Mouse (Mus musculus) neural tube, embryonic 11.5 days (tissue): Measurements from ENCODE around the gene Tekt5. TPM values are rescaled to one million over a fixed set of nuclear protein-coding genes. Genes with fewer than 3 reads are reported as not detected.

Experiments
- ATAC-seq: fragments of 200-750 bp; cut with Nextera tagmentation; 2 replicates; pipeline ENCODE4 v1.8.0; 2017; ENCODE audit warnings: moderate number of reproducible peaks, mild to moderate bottlenecking, moderate TSS enrichment, moderate library complexity; ENCODE audit not compliant: insufficient read depth, low FRiP score, low TSS enrichment
- DNase-seq: peaks from one replicate; pipeline ENCODE4 v3.0.0-alpha.2; 2015; ENCODE audit warnings: low spot score
- H3K27ac ChIP-seq: fragments of 300-500 bp; sonication (generic); 2 replicates; pipeline ENCODE4 v1.5.1; 2014; ENCODE audit warnings: low read depth, mild to moderate bottlenecking, low read length
- H3K27me3 ChIP-seq: fragments of 300-500 bp; sonication (generic); 2 replicates; pipeline ENCODE4 v1.6.1; 2014; ENCODE audit warnings: mild to moderate bottlenecking, low read length, mixed read lengths; ENCODE audit not compliant: control insufficient read depth, insufficient read depth
- H3K36me3 ChIP-seq: fragments of 300-500 bp; sonication (generic); 2 replicates; pipeline ENCODE4 v1.6.1; 2014; ENCODE audit warnings: mild to moderate bottlenecking, low read length, moderate library complexity, mixed read lengths; ENCODE audit not compliant: control insufficient read depth, insufficient read depth
- H3K4me1 ChIP-seq: fragments of 300-500 bp; sonication (generic); 2 replicates; pipeline ENCODE4 v1.6.1; 2014; ENCODE audit warnings: low read length, mixed read lengths; ENCODE audit not compliant: control insufficient read depth, insufficient read depth
- H3K4me2 ChIP-seq: fragments of 300-500 bp; sonication (generic); 2 replicates; pipeline ENCODE4 v1.6.1; 2014; ENCODE audit warnings: low read depth, mild to moderate bottlenecking, moderate library complexity
- H3K4me3 ChIP-seq: fragments of 300-500 bp; sonication (generic); 2 replicates; pipeline ENCODE4 v1.5.1; 2014; ENCODE audit warnings: low read depth, low read length
- H3K9ac ChIP-seq: fragments of 300-500 bp; sonication (generic); 2 replicates; pipeline ENCODE4 v1.6.1; 2014; ENCODE audit warnings: mild to moderate bottlenecking, low read length
- H3K9me3 ChIP-seq: fragments of 300-500 bp; sonication (generic); 2 replicates; pipeline ENCODE4 v1.6.1; 2016; ENCODE audit warnings: low read length; ENCODE audit not compliant: control insufficient read depth
- WGBS: fragments of 180-500 bp; shearing (Covaris S2); extraction: QIAGEN DNeasy Blood & Tissue Kit; methylation state at CpG from one replicate; pipeline ENCODE4 v1.1.7; 2014; 5-methylcytosine and 5-hydroxymethylcytosine counted together
- polyA plus RNA-seq: library from polyadenylated mRNA; unstranded; fragments of >200 nt; fragmentation: Nextera tagmentation; extraction: Ambion mirVana; gene quantifications from 2 replicates; pipeline ENCODE4 v1.2.1, GENCODE M21; 2014

Gene Tekt5
- polyA plus RNA-seq, 1 experiment from 2014 or later, result 0.17 TPM

- H3K4me2 ChIP-seq, result no peak overlapping the region
Observed at GRCm38 (mm10) chr16:10388634-10389365, 6.5 kb downstream of the Tekt5 start.

GRCm38 (mm10) chr16:10385261-10385660 lies 10.0 kb downstream of the Tekt5 start:
- Histone ChIP-seq H3K4me1 (no peaks in the 10 kb centered on the region), H3K9ac (no peak overlapping the region), H3K9me3 (no peaks in the 10 kb centered on the region), H3K4me3 (no peak overlapping the region), H3K36me3 (no peaks in the 10 kb centered on the region), H3K27ac (no peak overlapping the region), H3K27me3 (no peaks in the 10 kb centered on the region), H3K4me2 (no peak overlapping the region)
- ATAC-seq, result no peak
- 84% methylated on average over 12 of the region's 12 CpGs for WGBS
- no peak for DNase-seq

More at GRCm38 (mm10) chr16:10388634-10389365, 6.5 kb downstream of the Tekt5 start:
- H3K27me3 ChIP-seq, result no peaks in the 10 kb centered on the region
- DNase-seq, result no peak
- no peaks in the 10 kb centered on the region for H3K9me3 ChIP-seq
- WGBS, result 92% methylated on average over 6 of the region's 6 CpGs
- no peak overlapping the region for H3K9ac ChIP-seq
- no peak for ATAC-seq
- no peak overlapping the region for H3K27ac ChIP-seq
- no peak overlapping the region for H3K4me3 ChIP-seq
- no peaks in the 10 kb centered on the region for H3K36me3 ChIP-seq
- H3K4me1 ChIP-seq, result no peaks in the 10 kb centered on the region

- DNase-seq, result no peak
- H3K27me3 ChIP-seq, result no peaks in the 10 kb centered on the region
- no peaks in the 10 kb centered on the region for H3K4me1 ChIP-seq
- H3K4me2 ChIP-seq, result no peak overlapping the region
- ATAC-seq, result no peak
- H3K9ac ChIP-seq, result no peak overlapping the region
- H3K36me3 ChIP-seq, result no peaks in the 10 kb centered on the region
- H3K9me3 ChIP-seq, result no peaks in the 10 kb centered on the region
- 69% methylated on average over 3 of the region's 3 CpGs for WGBS
- H3K4me3 ChIP-seq, result no peak overlapping the region
- no peak overlapping the region for H3K27ac ChIP-seq
Observed at GRCm38 (mm10) chr16:10384544-10384943, 10.7 kb downstream of the Tekt5 start.

GRCm38 (mm10) chr16:10384060-10384497 lies 11.2 kb downstream of the Tekt5 start:
- H3K9me3 ChIP-seq, result no peaks in the 10 kb centered on the region
- DNase-seq (no peak), ATAC-seq (no peak)
- H3K9ac ChIP-seq, result no peak overlapping the region
- WGBS, result 37% methylated on average over 8 of the region's 8 CpGs
- H3K27ac ChIP-seq, result no peak overlapping the region
- no peak overlapping the region for H3K4me3 ChIP-seq
- H3K4me2 ChIP-seq, result peak overlapping the region; percentile 24; the same call in 1 of the 2 replicates
- H3K27me3 ChIP-seq, result no peaks in the 10 kb centered on the region
- no peaks in the 10 kb centered on the region for H3K36me3 ChIP-seq
- H3K4me1 ChIP-seq, result no peaks in the 10 kb centered on the region

- DNase-seq, result no peak
- H3K4me1 ChIP-seq, result no peaks in the 10 kb centered on the region
- WGBS, result 65% methylated on average over 2 of the region's 2 CpGs
Observed at GRCm38 (mm10) chr16:10379531-10379930, 15.8 kb downstream of the Tekt5 start.

GRCm38 (mm10) chr16:10377286-10377685 lies 18.0 kb downstream of the Tekt5 start:
- ATAC-seq (no peak), DNase-seq (no peak)
- no peak overlapping the region for H3K9ac ChIP-seq
- H3K4me1 ChIP-seq, result no peaks in the 10 kb centered on the region
- 22% methylated on average over 1 of the region's 1 CpGs for WGBS
- H3K9me3 ChIP-seq, result no peaks in the 10 kb centered on the region
- H3K4me2 ChIP-seq, result no peak overlapping the region
- no peaks in the 10 kb centered on the region for H3K36me3 ChIP-seq
- H3K4me3 ChIP-seq, result no peak overlapping the region
- no peaks in the 10 kb centered on the region for H3K27me3 ChIP-seq
- H3K27ac ChIP-seq, result no peak overlapping the region

More at GRCm38 (mm10) chr16:10379531-10379930, 15.8 kb downstream of the Tekt5 start:
- H3K9me3 ChIP-seq, result no peaks in the 10 kb centered on the region
- H3K27me3 ChIP-seq, result no peaks in the 10 kb centered on the region
- no peak overlapping the region for H3K27ac ChIP-seq
- H3K4me2 ChIP-seq, result no peak overlapping the region
- no peaks in the 10 kb centered on the region for H3K36me3 ChIP-seq
- no peak overlapping the region for H3K9ac ChIP-seq
- no peak for ATAC-seq
- H3K4me3 ChIP-seq, result no peak overlapping the region

GRCm38 (mm10) chr16:10374254-10375011 lies 20.9 kb downstream of the Tekt5 start:
- 29% methylated on average over 13 of the region's 13 CpGs for WGBS
- no peak overlapping the region for H3K4me3 ChIP-seq
- H3K27me3 ChIP-seq, result no peaks in the 10 kb centered on the region
- DNase-seq (peak; percentile 59), ATAC-seq (no peak)
- no peaks in the 10 kb centered on the region for H3K36me3 ChIP-seq
- no peak overlapping the region for H3K9ac ChIP-seq
- H3K4me1 ChIP-seq, result no peaks in the 10 kb centered on the region
- H3K9me3 ChIP-seq, result no peaks in the 10 kb centered on the region
- H3K4me2 ChIP-seq, result no peak overlapping the region
- H3K27ac ChIP-seq, result no peak overlapping the region

GRCm38 (mm10) chr16:10372372-10372771 lies 22.9 kb downstream of the Tekt5 start:
- H3K9ac ChIP-seq, result no peak overlapping the region
- 78% methylated on average over 4 of the region's 4 CpGs for WGBS
- no peak for ATAC-seq
- H3K27ac ChIP-seq, result no peak overlapping the region
- H3K36me3 ChIP-seq, result no peaks in the 10 kb centered on the region
- no peak overlapping the region for H3K4me2 ChIP-seq
- no peaks in the 10 kb centered on the region for H3K9me3 ChIP-seq
- no peaks in the 10 kb centered on the region for H3K4me1 ChIP-seq
- H3K27me3 ChIP-seq, result no peaks in the 10 kb centered on the region
- no peak overlapping the region for H3K4me3 ChIP-seq
- DNase-seq, result no peak
